Mouse (Mus musculus) MEL-GATA-1-ER (cell line): ENCODE measurements at regions not wholly inside any gene's neighbourhood (a gene's known extent, or its start where the extent isn't known, plus 50 kb on each side); places are given as distances from the start of the nearest gene placed in this dataset.

ENCODE experiments used
- DNase-seq: peaks from one replicate; pipeline ENCODE4 v3.0.0-alpha.2; 2012; ENCODE audit warnings: low read depth; ENCODE audit errors: extremely low read depth

DNA sequence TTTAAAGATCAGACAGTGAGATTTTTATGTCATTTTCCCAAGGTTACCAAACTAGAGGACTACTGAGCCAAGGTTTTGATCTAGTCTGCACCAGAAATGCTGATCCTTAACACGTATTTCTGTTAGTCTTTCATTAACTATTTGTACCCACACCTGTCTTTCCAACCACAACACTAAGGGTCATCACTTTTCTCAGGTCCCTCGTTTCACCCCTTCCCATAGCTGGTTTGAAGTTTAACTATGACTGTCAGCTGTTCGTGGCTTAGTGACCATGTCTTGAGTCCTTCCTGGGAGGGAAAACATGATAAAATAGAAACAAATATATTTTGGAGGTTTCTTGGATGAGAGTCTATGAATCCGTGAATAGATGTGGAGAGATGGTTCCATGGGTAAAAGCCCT is 99.6 kb upstream of the Gm6657 start:
- DNase-seq, result no peak

DNA sequence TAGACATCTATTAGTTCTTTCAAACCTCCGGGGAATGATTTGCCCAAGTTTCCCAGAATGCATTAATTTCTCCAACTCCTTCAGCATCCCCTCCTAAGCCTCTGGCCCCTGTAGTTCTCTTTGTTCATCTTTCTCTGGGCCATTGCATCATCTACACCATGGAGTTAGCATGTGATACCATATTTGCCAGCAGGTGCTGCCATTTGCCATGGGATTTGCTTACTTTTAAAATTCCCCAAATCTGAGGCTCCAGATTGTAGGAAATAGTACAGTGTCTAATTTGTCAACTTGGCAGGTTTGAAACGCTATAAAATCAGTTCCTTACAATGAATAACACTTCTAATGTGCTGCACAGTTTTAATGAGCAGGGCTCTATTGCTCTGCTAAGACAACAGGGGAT is 98.7 kb upstream of the Gm6657 start:
- no peak for DNase-seq

DNA sequence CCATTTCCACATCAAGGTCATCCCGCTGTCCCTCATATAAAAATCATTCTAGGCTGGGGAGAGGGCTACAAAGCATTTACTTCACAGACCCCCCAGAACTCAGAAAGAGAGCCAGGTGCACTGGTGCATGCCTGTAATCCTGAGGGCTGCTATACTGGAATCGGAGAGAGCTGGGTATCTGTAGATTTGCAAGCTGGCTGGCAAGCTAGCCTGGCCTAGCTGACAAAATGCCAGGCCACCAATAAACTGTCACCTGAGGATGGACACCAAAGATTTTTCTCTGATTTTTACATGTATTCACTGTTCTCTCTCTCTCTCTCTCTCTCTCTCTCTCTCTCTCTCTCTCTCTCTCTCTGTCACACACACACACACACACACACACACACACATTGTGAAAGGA is 98.1 kb upstream of the Gm6657 start:
- DNase-seq, result no peak

DNA sequence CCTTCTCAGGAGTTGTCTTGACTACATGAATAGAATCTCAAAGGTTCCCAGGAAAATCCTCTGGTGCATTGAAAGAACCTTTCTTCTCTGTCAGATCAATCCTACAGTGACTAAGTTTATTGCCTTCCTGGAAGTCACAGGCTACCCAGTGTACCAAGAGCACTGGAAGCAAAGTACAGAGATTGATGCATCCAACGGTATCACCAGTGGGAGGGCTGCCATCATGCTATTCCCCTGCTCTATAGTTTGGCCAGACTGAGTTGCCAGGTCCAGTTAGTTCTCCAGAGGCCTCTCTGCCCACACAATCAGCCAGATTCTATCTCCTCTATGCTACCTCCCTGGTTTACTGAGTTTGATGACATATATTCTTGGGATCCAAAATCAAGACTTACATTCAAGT is 96.9 kb upstream of the Gm6657 start:
- DNase-seq, result no peak

DNA sequence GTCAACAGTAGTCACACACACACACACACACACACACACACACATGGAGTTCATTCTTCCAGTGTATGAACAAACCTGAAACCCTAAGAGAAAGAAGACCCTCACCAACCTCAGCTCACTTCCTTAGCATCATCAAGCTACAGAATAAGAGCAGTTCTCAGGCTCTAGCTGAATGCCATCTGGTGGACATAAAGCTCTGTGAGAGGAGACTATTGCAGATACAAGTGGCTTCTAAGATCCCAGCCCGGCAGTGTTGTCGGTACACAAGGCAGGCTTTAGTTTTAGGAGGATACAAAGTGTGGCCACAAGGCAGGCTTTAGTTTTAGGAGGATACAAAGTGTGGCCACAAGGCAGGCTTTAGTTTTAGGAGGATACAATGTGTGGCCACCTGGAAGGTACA is 96.3 kb upstream of the Gm6657 start:
- no peak for DNase-seq

DNA sequence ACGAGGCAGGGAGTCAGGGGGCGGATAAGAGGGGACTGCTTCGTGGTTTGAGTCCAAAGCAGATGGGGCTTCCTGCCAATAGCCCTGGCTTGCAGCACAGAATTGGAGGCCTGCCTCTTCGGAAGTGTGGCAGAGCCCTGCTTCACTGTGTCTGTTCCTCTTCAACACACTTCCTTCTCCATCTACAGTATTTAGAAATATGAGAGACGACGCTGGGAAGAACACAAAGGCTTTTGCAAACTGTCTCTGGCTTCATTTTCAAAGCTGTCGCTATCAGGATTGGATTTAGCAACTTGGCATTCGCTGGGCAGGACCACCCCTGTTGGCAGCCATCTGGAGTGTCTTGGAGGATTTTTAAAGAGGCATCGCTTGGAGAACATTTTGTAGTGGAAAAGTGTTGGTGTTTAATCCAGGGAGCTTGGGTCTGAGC is 95.3 kb upstream of the Gm6657 start:
- DNase-seq, result no peak

DNA sequence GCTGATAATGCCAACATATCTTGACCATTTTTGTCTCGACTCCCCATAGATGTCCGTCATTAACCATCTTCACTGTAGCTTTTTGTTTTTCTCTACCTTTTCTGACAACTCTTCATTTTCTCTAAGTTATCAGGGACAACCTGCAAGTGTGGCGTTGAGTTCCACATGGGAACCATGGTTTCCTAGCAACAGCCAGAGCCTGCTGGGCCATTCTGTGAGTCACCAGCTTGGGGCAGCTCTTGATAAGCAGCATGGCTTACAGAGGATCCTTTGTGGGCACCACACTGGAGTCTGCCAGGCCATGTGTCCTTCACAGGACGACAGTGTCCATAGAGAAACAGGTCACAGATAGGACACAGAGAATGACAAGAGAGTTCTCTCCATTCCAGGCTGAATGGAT is 94.3 kb upstream of the Gm6657 start:
- no peak for DNase-seq

DNA sequence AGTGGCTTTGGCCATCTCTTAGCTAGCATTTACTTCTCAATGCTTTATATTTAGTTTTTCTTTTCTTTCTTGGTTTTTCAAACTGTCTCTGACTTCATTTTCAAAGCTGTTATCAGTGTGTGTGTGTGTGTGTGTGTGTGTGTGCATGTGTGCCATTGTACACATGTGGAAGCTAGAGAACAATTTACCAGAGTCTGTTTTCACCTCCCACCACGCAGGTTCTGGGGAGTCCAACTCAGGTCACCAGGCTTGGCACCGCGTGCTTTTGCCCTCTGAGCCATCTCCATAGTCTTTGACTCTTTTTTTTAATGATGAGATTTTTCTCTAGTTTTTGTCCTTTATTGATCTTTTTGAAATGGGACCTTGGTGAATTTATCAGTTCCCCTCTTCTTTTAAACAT is 93.3 kb upstream of the Gm6657 start:
- DNase-seq, result no peak

DNA sequence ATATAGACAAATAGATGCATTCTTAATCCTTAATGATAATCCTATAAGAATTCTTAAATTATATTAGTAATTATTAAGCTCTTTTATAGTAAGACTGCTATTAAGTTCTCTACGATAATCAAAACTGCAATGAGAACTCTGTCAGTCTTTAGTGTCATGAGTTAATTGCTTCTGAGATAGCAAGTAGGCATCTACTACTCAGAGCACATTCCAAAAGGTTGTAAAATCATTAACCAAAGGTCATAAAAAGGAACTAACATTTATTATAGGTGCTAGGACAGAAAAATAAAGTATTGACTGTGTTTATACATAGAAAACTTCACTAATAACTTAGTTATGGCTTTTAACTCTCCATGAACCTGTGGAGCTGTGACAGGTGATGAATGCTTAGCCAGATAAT is 84.1 kb upstream of the Gm6657 start:
- no peak for DNase-seq

DNA sequence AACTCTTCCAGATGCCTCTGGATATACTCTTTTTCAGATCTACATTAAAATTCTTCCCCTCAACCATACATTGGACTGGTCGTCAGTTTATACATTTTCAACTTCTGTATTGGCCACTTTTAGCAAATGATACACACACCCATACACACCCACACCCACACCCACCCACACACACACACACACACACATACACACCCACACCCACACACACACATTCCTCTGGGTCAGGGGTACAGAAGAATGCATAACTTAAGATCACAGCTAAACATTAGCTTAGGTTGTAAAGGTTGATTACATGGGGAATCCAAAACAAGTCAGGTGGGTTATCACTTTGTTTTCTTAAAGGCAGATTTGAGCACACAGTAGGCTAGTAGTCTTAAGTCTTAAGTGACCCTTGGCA is 75.9 kb upstream of the Gm6657 start:
- no peak for DNase-seq

DNA sequence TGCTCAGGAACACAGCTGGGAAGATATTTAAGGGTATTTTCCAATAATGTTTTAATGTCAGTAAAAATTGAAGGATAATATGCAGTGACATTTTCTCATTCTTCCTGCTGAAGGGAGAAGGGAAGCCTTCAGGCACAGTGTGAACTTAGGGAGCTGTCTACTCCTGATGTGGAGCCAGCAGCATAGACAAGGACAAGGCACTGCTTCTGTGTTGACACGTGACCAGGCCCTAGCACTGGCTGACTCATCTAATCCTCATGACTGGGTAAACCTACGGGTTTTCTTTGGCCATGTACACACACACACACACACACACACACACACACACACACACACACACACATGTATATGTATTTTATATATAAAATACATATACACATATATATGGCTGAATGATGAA is 74.8 kb upstream of the Gm6657 start:
- DNase-seq, result no peak

DNA sequence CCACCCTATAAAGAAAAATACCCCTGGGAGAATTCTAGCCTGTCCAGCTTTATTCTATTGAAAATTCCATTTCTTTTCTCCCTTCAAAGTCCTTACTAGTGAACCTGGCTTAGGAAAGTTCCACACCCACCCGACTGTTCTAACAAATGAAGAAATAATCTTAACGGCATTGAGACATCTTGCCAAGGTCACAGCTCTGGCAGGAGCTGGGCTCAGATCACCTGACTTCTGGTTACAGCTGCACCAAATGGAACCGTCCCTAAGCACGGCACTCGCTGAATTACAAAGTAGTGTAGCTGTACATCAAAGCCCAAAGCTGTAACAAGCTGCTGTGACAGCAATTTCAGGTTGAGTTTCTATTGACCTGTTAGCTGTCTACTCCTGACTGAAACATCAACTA is 74.2 kb upstream of the Gm6657 start:
- DNase-seq, result no peak

DNA sequence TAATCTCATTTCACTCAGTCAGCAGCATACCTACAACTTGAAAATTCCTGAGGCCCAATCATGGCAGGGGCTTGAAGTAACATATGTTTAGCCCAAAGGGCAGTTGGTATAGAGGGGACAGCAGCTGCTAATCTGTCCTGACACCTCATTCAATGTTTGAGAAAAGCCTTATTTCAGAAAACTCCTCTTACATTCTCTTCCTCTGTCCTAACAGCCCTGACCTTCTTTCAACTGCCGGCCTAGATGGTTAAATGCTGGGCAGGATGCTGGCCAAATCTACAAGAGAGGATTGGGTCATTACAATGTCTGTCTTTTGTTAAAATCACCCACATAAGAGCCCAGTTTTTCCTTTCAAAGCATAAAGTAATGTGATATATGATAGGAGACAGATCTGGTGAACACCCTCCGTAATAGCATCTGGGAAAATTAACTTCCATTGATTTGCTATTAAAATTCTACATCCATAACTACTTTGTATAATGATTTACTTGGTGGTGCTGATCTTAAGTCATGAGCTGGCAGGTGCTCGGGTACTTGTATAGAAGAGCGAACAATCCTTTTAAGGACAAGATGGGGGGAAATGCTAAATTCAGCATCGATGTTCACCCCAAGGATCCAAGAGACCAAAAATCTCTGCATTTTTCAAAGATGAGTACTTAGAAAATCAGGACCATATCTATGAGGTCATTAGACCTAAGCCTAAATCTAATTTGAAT is 64.8 kb upstream of the Gm6657 start:
- no peak for DNase-seq

DNA sequence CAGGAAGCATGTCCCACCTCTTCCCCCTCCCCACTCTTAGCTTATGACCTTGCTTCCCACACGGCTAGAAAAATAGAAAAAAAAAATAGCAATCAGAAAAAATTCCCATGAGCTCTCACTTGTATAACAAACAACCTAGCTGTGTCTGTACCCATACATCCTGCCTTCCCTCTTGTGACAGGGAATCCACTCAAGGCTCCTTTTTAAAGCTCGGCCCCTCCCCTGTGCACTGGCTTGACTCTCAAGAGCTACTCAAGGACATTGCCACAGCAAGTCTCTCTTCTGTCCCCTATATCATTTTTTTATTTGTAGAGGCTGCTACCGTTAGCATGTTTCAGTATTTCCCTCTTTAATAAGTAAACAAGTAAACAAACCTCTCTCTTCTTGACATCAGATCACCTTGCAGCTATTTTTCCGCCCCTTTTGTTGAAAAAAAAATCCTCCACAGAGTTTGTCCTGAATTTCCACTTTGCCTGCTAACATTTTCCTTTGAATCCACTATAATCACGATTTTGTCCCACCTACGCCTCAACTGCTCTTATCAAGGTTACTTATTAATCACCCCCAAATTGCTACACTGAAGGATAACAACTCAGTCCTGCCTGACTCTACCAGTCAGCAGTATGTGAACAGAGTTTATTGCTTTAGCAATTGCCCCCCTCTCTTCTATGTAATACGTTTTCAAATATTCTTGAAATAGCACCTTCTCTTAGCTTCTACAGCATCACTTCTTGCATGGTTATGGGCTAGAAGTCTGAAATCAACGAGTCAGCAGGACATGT is 61.8 kb upstream of the Gm6657 start:
- DNase-seq, result no peak

DNA sequence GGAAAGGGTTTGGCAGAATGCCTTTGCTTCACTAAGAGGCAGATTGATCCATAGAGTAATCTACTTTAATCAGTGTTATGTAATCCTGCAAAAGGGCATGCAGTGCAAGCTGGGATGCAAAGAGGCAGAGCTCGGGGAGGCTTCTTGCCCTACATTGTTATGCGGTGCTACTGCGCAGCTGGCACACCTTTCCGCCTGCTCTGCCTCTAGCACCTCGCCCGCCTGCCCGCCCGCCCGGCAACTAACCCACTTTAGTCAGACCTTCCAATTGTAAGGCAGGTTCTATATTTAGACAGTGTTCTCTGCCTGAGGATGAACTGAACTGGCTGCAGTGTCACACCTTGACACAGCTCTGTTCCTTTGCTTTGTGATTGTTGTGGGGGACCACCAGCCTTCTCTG is 60.7 kb upstream of the Gm6657 start:
- DNase-seq, result no peak

DNA sequence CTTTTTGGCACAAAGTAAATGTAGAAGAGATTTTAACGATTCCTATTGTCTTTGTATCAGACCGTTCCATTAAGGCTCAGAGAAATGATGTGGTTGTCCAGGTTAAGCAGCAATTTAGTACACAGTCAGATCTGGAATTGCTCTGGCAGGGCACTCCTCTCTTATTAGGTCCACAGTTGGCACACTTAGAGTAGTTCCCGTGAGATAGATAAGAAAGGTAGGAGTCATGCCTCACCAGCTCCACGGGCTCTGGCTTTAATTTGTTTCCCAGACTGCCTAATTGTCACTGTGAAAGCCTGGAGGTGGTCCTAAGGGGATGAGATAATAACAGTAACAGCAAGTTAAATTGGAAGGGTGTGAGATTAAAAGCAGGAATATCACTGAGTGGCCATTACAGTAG is 60.1 kb upstream of the Gm6657 start:
- DNase-seq, result no peak

DNA sequence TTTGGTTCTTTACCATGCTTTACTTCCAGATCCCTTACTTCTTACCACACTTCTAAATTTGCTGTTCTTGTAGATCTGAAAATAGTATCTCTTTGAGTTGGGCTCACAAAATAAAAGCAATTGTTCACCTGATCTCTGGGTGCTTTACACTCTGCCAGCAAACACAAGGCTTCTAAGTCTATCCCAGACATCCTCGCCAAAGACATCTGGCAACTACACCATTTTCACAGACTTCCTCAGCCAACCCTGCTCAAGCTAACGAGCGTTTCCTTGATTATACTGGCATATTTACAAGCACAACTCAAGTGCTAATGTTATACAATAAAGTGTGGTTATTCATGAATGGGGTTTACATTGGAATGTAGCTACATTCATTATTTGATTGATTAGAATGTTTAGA is 56.8 kb upstream of the Gm6657 start:
- no peak for DNase-seq

DNA sequence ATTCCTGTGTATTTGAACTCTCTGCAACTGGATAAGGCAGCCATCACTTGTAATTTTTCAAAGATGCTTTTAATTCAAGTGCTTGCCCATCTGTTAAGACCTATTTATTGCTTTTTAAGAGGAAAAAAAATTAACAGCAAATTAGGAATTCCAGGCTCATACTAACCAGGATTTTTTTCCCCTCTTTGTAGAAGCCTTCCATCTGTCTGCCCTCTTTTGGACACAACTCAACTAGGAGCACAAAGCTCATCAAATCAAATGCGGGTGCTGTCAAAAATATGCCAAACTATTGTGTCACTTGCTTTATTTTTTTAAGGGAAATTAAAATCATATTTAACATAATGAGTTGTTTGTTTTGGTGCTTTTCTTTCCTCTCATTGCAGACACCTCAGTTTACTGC is 55.6 kb upstream of the Gm6657 start:
- no peak for DNase-seq
